Mouse (Mus musculus): ENCODE measurements around the gene Gm49361.

Gene Gm49361

DNA sequence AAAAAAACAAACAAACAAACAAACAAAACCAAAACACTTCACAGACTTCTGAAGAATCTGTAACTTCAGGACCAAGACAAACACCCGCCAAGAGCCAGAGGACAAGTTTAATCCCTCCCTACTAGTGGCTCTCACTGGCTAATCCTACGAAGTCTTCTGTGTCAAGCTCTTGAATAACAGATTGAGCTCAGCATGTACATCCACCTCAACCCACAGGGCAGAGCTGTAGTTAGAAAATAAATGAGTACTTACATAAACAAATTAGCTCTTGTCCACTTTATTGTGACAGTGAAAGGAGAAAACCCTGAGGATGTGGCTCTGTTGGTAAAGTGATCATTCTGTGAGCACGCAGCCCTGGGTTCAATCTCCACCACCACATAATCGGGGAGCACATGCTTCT lies 124.2 kb downstream of the Gm49361 start:
- DNase-seq (ENCODE audit: low read depth, low spot score): no peak

DNA sequence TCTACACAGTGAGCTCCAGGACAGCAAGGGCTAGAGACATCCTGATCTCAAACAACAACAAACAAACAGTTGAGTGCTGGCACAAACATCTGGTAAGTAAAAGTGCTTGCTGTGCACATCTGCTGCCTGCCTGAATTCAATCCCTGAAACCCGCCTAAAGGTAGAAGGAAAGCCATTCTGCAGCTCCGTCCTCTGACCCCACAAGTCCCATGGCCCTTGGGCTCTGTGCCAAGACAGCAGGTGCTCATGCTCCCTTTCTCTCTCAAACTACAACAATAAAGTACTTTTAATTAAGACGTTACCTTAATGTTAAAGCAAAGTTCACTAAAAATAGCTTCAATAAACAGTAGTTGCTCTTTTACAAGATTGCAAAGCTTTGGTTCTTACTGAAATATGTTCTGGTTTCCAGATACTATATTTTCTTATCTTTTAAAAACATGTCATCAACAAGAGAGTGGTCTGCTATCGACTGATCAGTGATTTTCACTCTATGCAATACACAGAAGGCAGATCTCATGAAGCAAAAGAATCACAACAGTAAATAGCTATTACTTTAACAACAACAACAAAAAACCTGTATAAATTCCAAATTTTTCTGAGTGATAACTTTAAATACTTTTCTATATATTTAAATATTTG lies 125.2 kb downstream of the Gm49361 start:
- DNase-seq (ENCODE audit: low read depth, low spot score): no peak

DNA sequence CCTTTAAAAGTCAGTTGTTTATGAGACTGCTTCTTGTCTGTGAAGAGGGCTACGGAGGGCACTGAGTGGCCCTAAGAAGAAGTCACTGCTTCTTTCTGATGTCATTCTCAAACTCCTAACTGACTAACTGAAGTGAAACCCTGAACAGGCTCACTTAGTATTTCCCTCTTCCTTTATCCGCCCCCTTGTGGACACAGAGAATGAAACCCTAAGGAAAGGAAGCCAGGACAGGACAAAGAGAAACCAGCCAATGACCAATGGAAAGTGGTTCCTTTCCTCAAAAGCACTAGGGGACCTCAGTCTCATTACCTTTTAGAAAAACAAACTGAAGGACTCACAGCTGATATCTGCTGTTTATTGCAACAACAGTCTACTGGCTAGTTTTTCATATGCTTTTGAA lies 126.4 kb downstream of the Gm49361 start:
- DNase-seq (ENCODE audit: low read depth, low spot score): no peak

DNA sequence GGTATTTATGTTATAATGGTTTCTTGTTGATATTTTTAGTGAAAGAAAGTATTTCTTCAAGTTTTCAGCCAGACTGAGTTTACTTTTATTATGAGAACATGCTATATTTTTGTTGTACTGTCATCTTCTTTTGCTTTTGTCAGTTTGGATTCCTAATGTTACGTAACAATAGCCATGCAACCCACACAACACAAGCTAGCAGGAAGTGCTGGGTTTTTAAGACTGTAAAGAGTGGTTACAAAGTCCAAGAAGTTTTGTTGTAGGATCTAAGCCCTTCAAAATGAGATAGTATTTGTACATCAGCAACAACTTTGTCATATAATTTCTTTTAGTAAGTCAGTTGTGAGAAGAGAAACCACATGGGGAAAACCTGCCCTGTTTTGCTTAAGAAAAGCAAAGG lies 128.2 kb downstream of the Gm49361 start:
- no peak for DNase-seq (ENCODE audit: low read depth, low spot score)

DNA sequence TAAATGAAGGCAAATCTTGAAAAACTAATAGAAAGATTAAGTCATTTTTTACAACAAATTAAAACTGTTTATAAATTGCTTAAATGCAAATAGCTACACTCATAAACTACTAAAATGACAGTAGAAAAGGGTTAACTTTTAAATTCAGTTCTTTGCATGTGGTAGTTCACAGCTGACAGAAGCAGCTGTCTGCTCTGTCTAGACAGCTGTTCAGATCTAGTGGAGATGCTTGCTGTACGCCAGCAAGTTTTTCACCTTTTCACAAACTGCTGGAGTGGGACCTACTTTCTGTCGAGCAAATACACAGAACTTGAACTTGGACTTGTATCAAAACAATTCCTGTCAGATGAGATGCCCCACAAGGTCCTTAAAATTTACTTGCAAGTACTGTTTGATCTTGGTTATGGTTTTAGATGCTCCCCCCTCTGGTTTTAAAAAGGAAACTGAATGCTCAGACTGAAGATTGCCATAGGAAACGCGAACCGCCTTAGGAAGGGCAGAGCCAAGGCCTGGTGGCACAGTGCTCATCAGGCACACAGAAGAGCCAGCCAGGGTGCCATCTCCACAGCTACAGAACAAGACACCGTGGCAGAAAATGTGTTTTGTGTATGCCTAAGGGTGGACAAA lies 129.5 kb downstream of the Gm49361 start:
- no peak for DNase-seq (ENCODE audit: low read depth, low spot score)

DNA sequence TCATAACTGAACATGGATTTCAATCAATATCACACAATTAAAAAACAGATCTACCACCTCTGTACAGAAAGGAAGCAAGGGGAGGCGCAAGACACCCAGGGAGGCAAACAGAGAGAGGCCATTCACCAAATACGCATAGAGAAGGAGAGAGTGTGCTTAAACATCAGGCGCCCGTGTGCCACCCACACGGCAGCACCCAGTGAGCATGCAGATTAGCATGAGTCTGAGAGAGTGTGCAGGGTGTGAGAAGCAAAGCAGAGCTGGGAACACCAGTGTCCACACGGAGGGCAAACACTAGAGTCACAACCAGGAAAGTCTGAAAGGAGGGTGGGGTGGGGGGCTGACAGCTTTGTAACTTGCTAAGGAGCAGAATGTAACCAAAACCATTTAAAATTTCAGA lies 130.1 kb downstream of the Gm49361 start:
- DNase-seq (ENCODE audit: low read depth, low spot score): no peak

DNA sequence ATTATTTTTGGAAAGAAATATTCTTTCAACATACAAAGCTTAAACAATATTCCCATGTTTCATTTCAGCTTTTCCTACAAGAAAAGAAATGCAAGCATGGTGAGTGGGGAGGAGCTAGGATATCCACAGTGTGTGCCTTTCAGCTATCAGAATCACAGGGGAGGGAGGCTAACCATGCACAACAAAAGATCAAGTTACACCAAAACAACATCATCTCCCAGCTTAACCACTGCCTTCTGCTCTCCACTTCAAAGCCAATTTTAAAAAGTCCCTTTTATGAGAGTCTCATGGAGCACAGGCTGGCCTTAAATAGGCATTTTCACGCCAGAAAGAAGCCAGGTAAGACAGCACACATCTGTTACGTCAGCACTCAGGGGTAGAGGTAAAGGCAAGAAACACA lies 134.9 kb downstream of the Gm49361 start:
- DNase-seq (ENCODE audit: low read depth, low spot score): no peak

DNA sequence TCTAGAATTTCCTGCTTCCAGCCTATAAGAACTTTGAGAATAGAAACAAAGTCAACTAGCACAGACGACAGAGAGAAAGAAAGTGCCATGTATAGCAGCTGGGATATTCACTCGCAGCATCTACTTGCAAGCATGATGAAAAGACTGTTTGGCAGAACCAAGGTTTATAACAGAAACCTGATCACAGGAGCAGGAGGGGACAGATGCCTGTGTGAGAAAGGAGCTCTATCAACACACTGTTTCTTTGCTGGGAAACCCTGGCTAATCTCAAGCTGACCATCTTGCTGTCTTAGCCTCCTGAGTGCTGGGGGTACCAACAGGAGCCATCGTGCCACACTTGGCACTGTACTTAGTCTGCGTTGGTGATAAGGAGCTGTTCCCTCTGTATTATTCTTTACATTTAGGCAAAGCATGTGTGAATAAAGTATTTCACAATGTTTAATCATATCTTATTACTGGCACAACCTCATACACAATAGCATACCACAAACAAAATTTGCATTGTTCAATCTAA lies 136.0 kb downstream of the Gm49361 start:
- DNase-seq (ENCODE audit: low read depth, low spot score): no peak

DNA sequence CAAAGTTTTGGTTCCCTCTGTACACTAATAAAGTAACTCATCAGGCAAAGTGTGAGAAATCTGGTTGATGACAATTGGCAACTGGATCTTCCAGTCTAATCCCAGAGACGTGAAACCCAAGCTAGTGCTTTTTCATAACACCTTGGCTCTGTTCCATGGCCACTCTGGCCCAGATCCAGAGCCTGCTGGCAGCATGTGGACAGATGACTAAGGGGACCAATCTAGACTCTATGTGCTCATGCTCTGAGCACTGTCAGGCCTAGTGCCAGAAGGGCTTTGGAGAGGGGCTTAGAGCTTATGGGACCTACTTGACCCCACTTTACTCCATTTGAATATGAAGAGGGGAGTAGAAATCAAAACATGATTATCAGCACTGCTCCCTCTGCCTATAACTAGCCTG lies 138.4 kb downstream of the Gm49361 start:
- peak; percentile 40 for DNase-seq (ENCODE audit: low read depth, low spot score)

DNA sequence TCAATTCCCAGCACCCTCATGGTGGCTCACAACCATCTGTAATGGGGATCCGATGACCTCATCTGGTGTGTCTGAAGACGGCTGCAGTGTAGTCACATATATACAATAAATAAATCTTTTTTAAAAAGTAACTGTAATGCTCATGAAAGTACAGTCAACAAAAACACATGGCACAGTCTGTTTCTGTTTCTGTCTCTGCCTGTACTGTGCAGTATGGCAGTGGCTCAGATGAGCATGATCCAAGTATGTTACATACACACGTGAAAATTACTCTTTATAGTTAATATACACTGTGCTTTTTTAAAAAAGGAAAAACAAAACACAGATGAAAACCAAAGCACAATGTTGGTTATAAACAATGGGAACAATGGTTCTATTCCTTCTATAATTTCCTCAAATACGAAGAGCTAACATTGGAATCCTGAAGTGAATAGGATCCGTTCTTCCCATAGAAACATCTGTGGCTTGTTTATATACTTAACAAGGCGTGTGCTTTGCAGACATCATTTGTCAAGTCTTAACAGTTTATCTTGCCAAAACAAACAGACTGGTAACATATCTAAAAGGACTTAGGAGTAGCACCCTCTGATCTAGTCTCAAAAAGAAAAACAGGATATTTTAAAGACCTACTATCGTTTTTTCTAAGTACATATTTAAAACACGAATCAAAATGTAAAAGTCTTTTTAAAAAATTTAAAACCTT lies 139.1 kb downstream of the Gm49361 start:
- no peak for DNase-seq (ENCODE audit: low read depth, low spot score)

DNA sequence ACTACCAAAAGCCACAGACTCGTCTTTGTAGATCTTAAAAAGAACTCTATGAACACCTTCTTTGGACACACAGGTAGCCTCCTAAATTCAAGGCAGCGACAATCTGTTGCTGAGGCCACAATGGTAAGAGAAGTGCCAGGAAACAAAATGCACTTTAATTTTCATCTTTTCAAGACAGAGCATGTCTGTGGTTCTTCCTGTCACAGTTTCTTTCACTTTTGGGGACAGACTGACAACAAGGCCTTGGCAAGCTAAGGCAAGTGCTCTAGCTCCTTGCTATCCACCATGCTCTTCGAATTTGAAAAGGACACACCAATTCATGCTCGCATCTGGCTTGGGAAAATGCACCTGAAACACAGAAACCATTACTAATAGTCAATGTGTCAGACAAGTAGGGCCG lies 152.6 kb downstream of the Gm49361 start:
- no peak for DNase-seq (ENCODE audit: low read depth, low spot score)

Measured in brain, embryonic 18.5 days (tissue).